Mouse (Mus musculus) liver, adult 2 months (tissue): ENCODE measurements around the gene Hsf2bp. TPM values are rescaled to one million over a fixed set of nuclear protein-coding genes. Genes with fewer than 3 reads are reported as not detected.

Source experiments
- DNase-seq: peaks from one replicate; pipeline ENCODE4 v3.0.0-alpha.2; 2011; ENCODE audit warnings: low read depth, low spot score; ENCODE audit errors: extremely low read depth
- H3K27ac ChIP-seq: fragments of 200-500 bp; replicated peaks from 2 replicates; pipeline ENCODE4 v1.5.1; 2012; ENCODE audit warnings: low read depth, mild to moderate bottlenecking, control low read depth, inconsistent platforms, low read length; ENCODE audit not compliant: insufficient read depth
- H3K27me3 ChIP-seq: fragments of 200-500 bp; 2 replicates; pipeline ENCODE4 v1.6.1; 2012; ENCODE audit warnings: mild to moderate bottlenecking, moderate library complexity, low read length, inconsistent platforms; ENCODE audit not compliant: control insufficient read depth, insufficient read depth
- H3K36me3 ChIP-seq: fragments of 200-500 bp; 2 replicates; pipeline ENCODE4 v1.6.1; 2012; ENCODE audit warnings: low read length, inconsistent platforms; ENCODE audit not compliant: control insufficient read depth, insufficient read depth
- H3K4me1 ChIP-seq: fragments of 200-500 bp; 2 replicates; pipeline ENCODE4 v1.6.1; 2011; ENCODE audit warnings: low read length; ENCODE audit not compliant: control insufficient read depth, insufficient read depth
- H3K4me3 ChIP-seq: fragments of 200-500 bp; 2 replicates; pipeline ENCODE4 v1.5.1; 2011; ENCODE audit warnings: low read depth, mild to moderate bottlenecking, control low read depth, low read length, moderate library complexity; ENCODE audit not compliant: insufficient read depth
- H3K79me2 ChIP-seq: fragments of 200-500 bp; 2 replicates; pipeline ENCODE4 v1.6.1; 2012; ENCODE audit warnings: inconsistent platforms, mild to moderate bottlenecking, low read length, moderate library complexity; ENCODE audit not compliant: control insufficient read depth, insufficient read depth
- H3K9ac ChIP-seq: fragments of 200-500 bp; 2 replicates; pipeline ENCODE4 v1.6.1; 2012; ENCODE audit warnings: low read depth, mild to moderate bottlenecking, control low read depth, inconsistent platforms, low read length
- CTCF ChIP-seq: fragments of 200-500 bp; IDR thresholded peaks from 2 replicates; pipeline ENCODE4 v1.5.1; 2011; ENCODE audit warnings: low read depth, low read length, control low read depth
- POLR2A ChIP-seq: fragments of 200-500 bp; IDR thresholded peaks from 2 replicates; pipeline ENCODE4 v1.6.1; 2011; ENCODE audit warnings: low read length, control low read depth; ENCODE audit not compliant: insufficient read depth; ENCODE audit errors: extremely low read depth
- WGBS: fragments of 180-500 bp; shearing (Covaris S2); methylation state at CpG from one replicate; pipeline ENCODE4 v1.1.7; 2018; 5-methylcytosine and 5-hydroxymethylcytosine counted together
- polyA plus RNA-seq: library from polyadenylated mRNA; depleted of rRNA; stranded (reverse); fragments of >200 nt; gene quantifications from 2 replicates; pipeline ENCODE4 v1.2.3, GENCODE M21; 2012
- total RNA-seq: library from RNA; depleted of rRNA; stranded (reverse); fragments of >200 nt; gene quantifications from 2 replicates; pipeline ENCODE4 v1.2.3, GENCODE M21; 2014

Hsf2bp gene
- total and polyA plus RNA-seq, 2 experiments: 0.18 to 0.46 TPM

GRCm38 (mm10) chr17:31912881-31913662 lies 123.1 kb downstream of the Hsf2bp start:
- Histone ChIP-seq H3K36me3 (no peaks in the 10 kb centered on the region), H3K4me3 (no peak overlapping the region), H3K79me2 (no peaks in the 10 kb centered on the region), H3K4me1 (peaks cover 15% of the 10 kb centered on the region), H3K27ac (no peak overlapping the region), H3K9ac (no peak overlapping the region), H3K27me3 (no peaks in the 10 kb centered on the region)
- no peak for DNase-seq
- TF ChIP-seq POLR2A (no peak), CTCF (no peak)
- WGBS: 93% methylated on average over 18 of the region's 18 CpGs

- Histone ChIP-seq H3K9ac (no peak overlapping the region), H3K27me3 (no peaks in the 10 kb centered on the region), H3K79me2 (no peaks in the 10 kb centered on the region), H3K4me3 (no peak overlapping the region), H3K27ac (no peak overlapping the region), H3K36me3 (no peaks in the 10 kb centered on the region), H3K4me1 (peaks cover 16% of the 10 kb centered on the region)
- no peak for DNase-seq
- no peak for TF ChIP-seq CTCF
- TF ChIP-seq POLR2A: no peak
- 92% methylated on average over 16 of the region's 16 CpGs for WGBS
Observed at GRCm38 (mm10) chr17:31912387-31912786, 123.8 kb downstream of the Hsf2bp start.

- H3K27ac ChIP-seq: peak overlapping the region; percentile 64
- WGBS: 22% methylated on average over 2 of the region's 2 CpGs
- H3K79me2 ChIP-seq: no peaks in the 10 kb centered on the region
- H3K36me3 ChIP-seq: no peaks in the 10 kb centered on the region
- DNase-seq: peak; percentile 97
- peak overlapping the region; percentile 41 for H3K9ac ChIP-seq
- no peak overlapping the region for H3K4me3 ChIP-seq
- TF ChIP-seq POLR2A (no peak), CTCF (no peak)
- H3K27me3 ChIP-seq: no peaks in the 10 kb centered on the region
- peaks cover 33% of the 10 kb centered on the region for H3K4me1 ChIP-seq
Observed at GRCm38 (mm10) chr17:31908966-31909365, 127.2 kb downstream of the Hsf2bp start.

- 91% methylated on average over 3 of the region's 3 CpGs for WGBS
- no peak for TF ChIP-seq CTCF
- TF ChIP-seq POLR2A: no peak
- no peak overlapping the region for H3K4me3 ChIP-seq
- no peak overlapping the region for H3K9ac ChIP-seq
- DNase-seq: no peak
- no peaks in the 10 kb centered on the region for H3K36me3 ChIP-seq
- H3K4me1 ChIP-seq: peaks cover 49% of the 10 kb centered on the region
- H3K27ac ChIP-seq: peak overlapping the region; percentile 66
- no peaks in the 10 kb centered on the region for H3K79me2 ChIP-seq
- no peaks in the 10 kb centered on the region for H3K27me3 ChIP-seq
Observed at GRCm38 (mm10) chr17:31906441-31906840, 129.7 kb downstream of the Hsf2bp start.

GRCm38 (mm10) chr17:31905791-31906211 lies 130.3 kb downstream of the Hsf2bp start:
- H3K27me3 ChIP-seq: no peaks in the 10 kb centered on the region
- no peaks in the 10 kb centered on the region for H3K79me2 ChIP-seq
- H3K36me3 ChIP-seq: no peaks in the 10 kb centered on the region
- H3K9ac ChIP-seq: peak overlapping the region; percentile 12
- no peak for TF ChIP-seq CTCF
- TF ChIP-seq POLR2A: no peak
- H3K27ac ChIP-seq: peak overlapping the region; percentile 66
- H3K4me1 ChIP-seq: peaks cover 49% of the 10 kb centered on the region
- peak; percentile 69 for DNase-seq
- WGBS: 42% methylated on average over 10 of the region's 10 CpGs
- no peak overlapping the region for H3K4me3 ChIP-seq

- Histone ChIP-seq H3K27ac (peak overlapping the region; percentile 66), H3K79me2 (no peaks in the 10 kb centered on the region), H3K9ac (peak overlapping the region; percentile 3; the same call in 1 of the 2 replicates), H3K27me3 (no peaks in the 10 kb centered on the region), H3K36me3 (no peaks in the 10 kb centered on the region), H3K4me1 (peaks cover 49% of the 10 kb centered on the region), H3K4me3 (no peak overlapping the region)
- 76% methylated on average over 9 of the region's 9 CpGs for WGBS
- no peak for TF ChIP-seq CTCF
- no peak for DNase-seq
Observed at GRCm38 (mm10) chr17:31905201-31905790, 130.9 kb downstream of the Hsf2bp start.
